Mouse (Mus musculus): ENCODE measurements around the gene Olfr1033.
"Not testable (repeated sequence)": the region's sequence is repeated elsewhere in the genome, so short reads cannot be mapped to it uniquely, and the experiment has no call there.

Gene Olfr1033

GRCm38 (mm10) chr2:86020406-86020805, at the start of gene Olfr1033:
Gene Olfr1033 (plus strand): TSS chr2:86020633.
- not testable (repeated sequence) for DNase-seq (ENCODE audit: low spot score)

GRCm38 (mm10) chr2:85973595-85973994, 46.8 kb upstream of the Olfr1033 start, which contains the start of gene Olfr1029:
Gene Olfr1029 (plus strand): TSS chr2:85973895.
- DNase-seq (ENCODE audit: low spot score): no peak

GRCm38 (mm10) chr2:85978976-85979375, 41.5 kb upstream of the Olfr1033 start, which contains the start of gene Olfr1030:
Gene Olfr1030 (plus strand): TSS chr2:85979276.
- no peak for DNase-seq (ENCODE audit: low spot score)

- no peak for DNase-seq (ENCODE audit: low spot score)
Observed at GRCm38 (mm10) chr2:85990004-85990403, 30.4 kb upstream of the Olfr1033 start, which contains the start of gene Olfr1031. Gene Olfr1031 (plus strand): TSS chr2:85990304.

GRCm38 (mm10) chr2:86005240-86005639, 15.2 kb upstream of the Olfr1033 start, which contains the start of gene Olfr1032:
Gene Olfr1032 (plus strand): TSS chr2:86005540.
- DNase-seq (ENCODE audit: low spot score): no peak

- not testable (repeated sequence) for DNase-seq (ENCODE audit: low spot score)
Observed at GRCm38 (mm10) chr2:86021518-86021917, 1.1 kb downstream of the Olfr1033 start.

- DNase-seq (ENCODE audit: low spot score): no peak
Observed at GRCm38 (mm10) chr2:86045561-86045960, 25.1 kb downstream of the Olfr1033 start, which contains the start of gene Olfr1034. Gene Olfr1034 (plus strand): TSS chr2:86045861.

- not testable (repeated sequence) for DNase-seq (ENCODE audit: low spot score)
Observed at GRCm38 (mm10) chr2:86050777-86051176, 30.3 kb downstream of the Olfr1033 start.

GRCm38 (mm10) chr2:86063766-86064165, 43.3 kb downstream of the Olfr1033 start:
- not testable (repeated sequence) for DNase-seq (ENCODE audit: low spot score)

GRCm38 (mm10) chr2:86070189-86070588, 49.8 kb downstream of the Olfr1033 start:
- no peak for DNase-seq (ENCODE audit: low spot score)

- not testable (repeated sequence) for DNase-seq (ENCODE audit: low spot score)
Observed at GRCm38 (mm10) chr2:86073692-86074091, 53.3 kb downstream of the Olfr1033 start, which contains the start of gene Olfr1036. Gene Olfr1036 (plus strand): TSS chr2:86073992.

- not testable (repeated sequence) for DNase-seq (ENCODE audit: low spot score)
Observed at GRCm38 (mm10) chr2:86080478-86080877, 60.0 kb downstream of the Olfr1033 start.

- DNase-seq (ENCODE audit: low spot score): no peak
Observed at GRCm38 (mm10) chr2:86087285-86087684, 66.9 kb downstream of the Olfr1033 start, which contains the start of gene Olfr1037. Gene Olfr1037 (minus strand): TSS chr2:86087385.

Measured in c-Kit-positive CD71-positive TER-119-positive erythroid progenitor cells, embryonic 14.5 days (primary cell).